ENCODE assay signal across 26 mouse cellular contexts in the genomic region with DNA sequence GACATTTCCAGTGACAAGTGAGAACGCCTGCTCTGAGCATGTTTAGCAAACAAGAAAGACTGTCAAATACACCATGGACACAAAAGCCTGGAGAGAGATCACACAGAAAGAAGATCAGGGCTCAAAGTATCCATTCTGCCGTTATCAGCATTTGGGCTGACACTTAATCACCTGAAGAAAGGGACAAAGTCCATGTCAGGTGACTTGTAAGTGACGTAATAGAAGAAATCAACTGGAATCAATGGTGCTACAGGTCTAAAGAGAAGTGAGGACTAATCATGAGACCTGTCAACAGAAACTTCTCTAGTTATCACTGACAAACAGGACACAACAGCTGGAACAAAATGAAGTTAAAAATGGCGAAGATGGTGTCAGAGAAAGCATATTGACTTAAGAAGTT.
"Had no signal": no experiment of that assay in that cellular context is flagged by ENCODE, and none has a peak within 500 bp of the region (broad histone marks: within the 10 kb centered on the region; RNA-seq: fewer than 3 reads in every experiment).

No protein-coding gene starts in this region.

- DNase-seq: gastrocnemius, postnatal 10 days; gastrocnemius, postnatal 25 days; heart, adult 18-20 months; heart, postnatal 10 days; heart, postnatal 4 days; kidney, adult 11 months; kidney, adult 2 months; kidney, adult 9 months; kidney, postnatal 14 days; kidney, postnatal 36 days; layer of hippocampus, adult 9-11 months; layer of hippocampus, postnatal 36 days; liver had no signal

- H3K4me2 ChIP-seq: heart, embryonic 12.5 days; hindbrain, embryonic 12.5 days; hindbrain, embryonic 14.5 days; kidney, embryonic 15.5 days; limb, embryonic 12.5 days; liver, embryonic 12.5 days had no signal

- H3K9ac ChIP-seq: heart, embryonic 12.5 days; hindbrain, embryonic 12.5 days; hindbrain, embryonic 14.5 days; kidney, embryonic 15.5 days; limb, embryonic 12.5 days; liver, embryonic 12.5 days; liver, embryonic 14.5 days had no signal

- H3K4me1 ChIP-seq: heart, embryonic 10.5 days; hindbrain, embryonic 10.5 days; hindbrain, embryonic 12.5 days; kidney, embryonic 15.5 days; limb, embryonic 10.5 days; limb, embryonic 12.5 days; liver, embryonic 12.5 days had no signal

- ATAC-seq: hindbrain, embryonic 16.5 days; inflammation-experienced regulatory T-cells, adult 6 months; liver, embryonic 12.5 days had no signal

- H3K27me3 ChIP-seq: heart, embryonic 12.5 days; hindbrain, embryonic 12.5 days; kidney, embryonic 15.5 days; limb, embryonic 12.5 days; liver, embryonic 12.5 days had no signal

- H3K27ac ChIP-seq: heart, embryonic 10.5 days; hindbrain, embryonic 10.5 days; hindbrain, embryonic 12.5 days; hindbrain, embryonic 14.5 days; kidney, embryonic 15.5 days; kidney, postnatal 0 days; limb, embryonic 10.5 days; limb, embryonic 12.5 days; liver, embryonic 12.5 days; liver, embryonic 14.5 days had no signal

- H3K9me3 ChIP-seq: heart, embryonic 10.5 days; heart, embryonic 12.5 days; hindbrain, embryonic 10.5 days; hindbrain, embryonic 12.5 days; kidney, embryonic 15.5 days; limb, embryonic 10.5 days; limb, embryonic 12.5 days; liver, embryonic 12.5 days had no signal

- H3K4me3 ChIP-seq: heart, embryonic 10.5 days; heart, embryonic 12.5 days; hindbrain, embryonic 10.5 days; hindbrain, embryonic 12.5 days; kidney, embryonic 15.5 days; limb, embryonic 10.5 days; limb, embryonic 12.5 days; liver, embryonic 12.5 days had no signal
